Mouse (Mus musculus) frontal cortex, postnatal 36 days (tissue): ENCODE measurements around the gene Exoc3l2.
A peak's percentile ranks its signal among the peaks of the same experiment; 100 is the strongest.

Source experiments
- DNase-seq, 2 experiments: peaks; one replicate each; pipeline ENCODE4 v3.0.0; 2022; ENCODE audit warnings: low spot score in 2 of 2

Gene Exoc3l2

DNA sequence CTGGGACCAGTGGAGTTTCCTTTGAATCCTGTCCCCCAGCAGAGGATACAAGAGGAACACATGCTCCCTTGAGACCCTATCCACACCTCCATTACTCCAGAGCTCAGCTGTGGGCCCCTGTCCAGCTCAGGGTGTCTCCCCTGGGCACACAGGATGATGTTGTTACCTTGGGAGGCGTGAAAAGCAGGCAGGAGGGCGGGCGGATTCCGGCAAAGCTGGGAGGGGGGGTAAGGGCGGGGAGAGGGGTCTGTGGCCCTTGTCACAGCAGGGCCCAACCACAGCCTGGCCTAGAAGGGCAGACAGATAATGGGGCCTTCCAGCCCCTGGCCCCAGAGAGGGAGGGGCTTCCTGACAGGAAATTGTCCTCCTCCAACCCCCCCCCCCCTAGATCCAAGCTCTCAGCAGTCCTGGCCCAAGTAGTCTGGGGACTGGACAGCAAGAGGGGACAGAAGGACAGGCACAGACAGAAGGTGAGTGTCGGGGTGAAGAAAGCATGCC is at the start of gene Exoc3l2:
TSS of gene Exoc3l2 (plus strand) at position 448 of the 498 bp plus-strand sequence.
- DNase-seq, result no peak

DNA sequence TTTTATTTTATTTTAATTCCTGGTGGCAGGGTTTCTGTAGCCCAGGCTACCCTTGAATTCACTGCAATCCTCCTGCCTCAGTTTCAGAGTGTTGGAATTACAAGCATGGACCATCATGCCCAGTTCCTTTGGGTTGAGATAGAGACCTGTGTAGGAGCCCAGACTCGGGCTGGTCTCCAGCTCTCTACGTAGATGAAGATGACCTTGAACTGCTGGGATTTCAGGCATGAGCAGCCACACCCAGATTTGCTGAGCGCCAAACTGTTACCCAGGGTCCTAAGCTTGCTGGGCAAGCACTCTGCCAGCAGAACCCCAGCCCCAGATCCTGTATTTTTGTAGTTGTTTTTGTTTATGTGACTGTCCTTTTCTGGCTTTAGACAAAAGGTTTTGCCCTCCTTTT is 49.6 kb upstream of the Exoc3l2 start:
- DNase-seq, result no peak

DNA sequence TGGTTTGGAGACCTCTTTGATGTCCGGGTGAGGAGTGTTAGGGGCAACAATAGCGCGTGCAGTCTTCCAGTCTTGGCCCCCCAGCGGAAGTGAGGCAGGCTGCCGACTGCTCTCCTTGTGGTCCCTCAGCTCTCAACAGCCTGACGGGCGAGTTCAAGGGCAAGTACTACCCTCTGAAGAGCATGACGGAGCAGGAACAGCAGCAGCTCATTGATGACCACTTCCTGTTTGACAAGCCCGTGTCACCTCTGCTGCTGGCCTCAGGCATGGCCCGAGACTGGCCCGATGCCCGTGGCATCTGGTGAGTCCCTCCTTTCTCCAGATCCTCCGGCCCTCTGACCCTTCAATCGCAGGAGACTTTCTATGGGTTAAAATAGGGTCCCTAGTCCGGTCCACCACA is 46.5 kb upstream of the Exoc3l2 start:
- no peak for DNase-seq

DNA sequence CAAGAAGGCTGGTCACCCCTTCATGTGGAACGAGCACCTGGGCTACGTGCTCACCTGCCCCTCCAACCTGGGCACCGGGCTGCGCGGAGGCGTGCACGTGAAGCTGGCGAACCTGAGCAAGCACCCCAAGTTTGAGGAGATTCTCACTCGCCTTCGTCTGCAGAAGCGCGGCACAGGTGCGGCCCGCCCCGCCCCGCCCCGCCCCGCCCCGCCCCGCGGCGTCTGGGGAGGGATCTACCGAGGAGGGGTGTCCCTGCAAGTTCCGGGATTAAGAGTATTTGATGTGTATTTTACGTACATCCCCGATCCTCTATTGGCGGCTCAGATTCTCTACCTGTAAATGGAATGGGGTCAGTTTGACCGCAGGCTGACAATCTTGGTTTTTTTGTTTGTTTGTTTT is 43.0 kb upstream of the Exoc3l2 start:
- no peak for DNase-seq

DNA sequence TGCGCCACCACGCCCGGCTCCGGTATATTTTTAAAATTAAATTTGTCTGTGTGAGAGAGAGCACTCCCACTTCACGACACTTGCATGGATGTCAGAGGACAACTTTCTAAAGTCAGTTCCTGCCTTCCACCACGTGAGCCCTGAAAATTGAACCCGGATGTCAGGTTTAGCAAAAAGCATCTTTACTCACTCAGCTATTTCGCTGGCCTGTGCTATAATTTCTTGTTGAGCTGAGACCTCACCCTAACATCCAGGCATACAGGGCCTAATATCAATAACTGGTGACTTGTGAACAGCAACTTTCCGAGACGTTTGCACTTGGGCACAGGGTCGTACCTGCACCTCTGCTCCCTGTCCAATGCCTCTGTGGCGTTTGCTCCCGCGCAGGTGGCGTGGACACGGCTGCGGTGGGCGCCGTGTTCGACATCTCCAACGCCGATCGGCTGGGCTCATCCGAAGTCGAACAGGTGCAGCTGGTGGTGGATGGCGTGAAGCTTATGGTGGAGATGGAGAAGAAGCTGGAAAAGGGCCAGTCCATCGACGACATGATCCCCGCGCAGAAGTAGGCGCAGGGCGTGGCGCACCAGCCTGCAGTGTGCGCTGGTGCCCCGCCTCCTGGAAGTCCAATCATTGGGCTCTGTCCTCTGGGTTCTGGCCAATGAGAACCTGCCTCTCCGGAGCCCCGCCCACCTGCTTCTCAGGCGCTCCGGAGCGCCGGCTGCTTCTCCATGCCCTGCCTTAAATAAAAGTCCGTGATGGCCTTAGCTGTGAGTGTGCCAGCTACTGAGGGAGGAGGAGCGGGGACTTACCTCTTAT is 42.1 kb upstream of the Exoc3l2 start:
- peak; percentile 80 to 93 for DNase-seq

DNA sequence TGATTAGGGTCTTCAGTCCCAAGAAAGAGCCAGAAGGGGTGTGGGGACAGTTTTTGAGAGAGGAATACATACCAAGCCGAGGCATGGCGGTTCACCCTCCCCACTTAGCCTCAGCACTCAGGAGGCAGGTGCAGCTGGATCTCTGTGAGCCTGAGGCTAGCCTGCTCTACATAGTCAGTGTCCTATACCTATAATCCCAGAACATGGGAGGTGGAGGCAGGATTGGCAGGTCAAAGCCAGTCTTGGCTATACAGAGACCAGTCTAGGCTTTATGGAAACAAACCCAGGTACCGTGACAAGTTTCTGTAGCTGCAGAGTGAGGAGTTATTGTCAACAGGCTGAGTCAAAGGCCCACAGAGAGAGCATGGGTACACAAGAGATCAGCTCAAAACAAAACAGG is 40.0 kb upstream of the Exoc3l2 start:
- DNase-seq, result no peak

DNA sequence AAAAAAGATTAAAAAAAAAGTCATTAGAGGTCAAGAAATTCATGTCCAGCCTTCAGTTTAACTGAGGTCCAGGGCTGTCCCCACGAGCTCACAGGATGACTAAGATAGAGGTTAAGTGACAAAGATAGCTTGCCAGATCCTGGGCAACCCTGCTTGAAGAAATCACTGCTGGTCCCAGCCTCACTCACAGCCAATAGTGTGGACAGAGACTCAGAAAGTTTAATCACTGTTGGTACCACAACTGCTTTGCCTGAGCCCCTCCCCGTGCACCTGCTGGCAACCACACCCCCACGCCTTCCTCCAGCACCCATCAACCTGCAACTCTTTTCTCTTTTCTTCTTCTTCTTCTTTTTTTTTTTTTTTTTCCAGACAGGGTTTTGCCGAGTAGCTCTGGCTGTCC is 39.1 kb upstream of the Exoc3l2 start:
- DNase-seq, result no peak

DNA sequence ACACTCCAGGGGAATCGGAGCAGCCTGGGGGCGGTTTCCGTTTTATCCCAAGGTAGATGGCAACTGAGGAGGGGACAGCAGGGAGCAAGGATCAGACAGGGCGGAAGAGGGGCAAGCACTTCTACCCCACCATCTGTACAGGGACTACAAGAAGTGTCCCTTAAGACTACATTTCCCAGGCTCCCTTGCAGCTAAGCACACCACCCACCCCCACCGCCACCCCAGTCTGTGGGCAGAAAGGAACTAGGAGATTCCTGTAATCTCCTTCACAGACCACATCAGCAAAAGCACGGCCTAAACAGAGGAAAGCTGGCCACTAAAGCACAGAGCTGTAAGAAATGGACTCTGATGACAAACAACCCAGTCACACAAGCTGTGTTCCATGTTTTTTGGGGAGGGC is 36.8 kb upstream of the Exoc3l2 start:
- peak in 1 of 2 experiments; percentile 57 for DNase-seq

DNA sequence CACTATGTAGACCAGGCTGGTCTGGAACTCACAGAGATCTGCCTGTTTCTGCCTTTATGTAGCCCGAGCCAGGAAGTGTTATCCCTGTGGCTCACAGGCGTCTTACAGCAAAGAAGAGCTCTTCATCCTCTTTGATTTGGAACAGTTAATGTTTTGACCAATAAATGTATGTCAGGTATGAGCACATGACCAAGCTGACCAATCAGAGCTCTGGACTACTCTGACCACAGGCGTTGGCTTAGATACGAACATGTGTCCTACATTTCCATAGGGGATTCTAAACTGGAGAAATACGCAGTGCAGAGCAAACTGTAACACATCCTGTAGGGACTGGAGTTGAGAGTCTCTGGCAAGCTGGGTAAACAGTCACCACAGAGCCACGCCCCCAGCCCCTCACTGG is 36.2 kb upstream of the Exoc3l2 start:
- peak in 1 of 2 experiments; percentile 49 for DNase-seq

DNA sequence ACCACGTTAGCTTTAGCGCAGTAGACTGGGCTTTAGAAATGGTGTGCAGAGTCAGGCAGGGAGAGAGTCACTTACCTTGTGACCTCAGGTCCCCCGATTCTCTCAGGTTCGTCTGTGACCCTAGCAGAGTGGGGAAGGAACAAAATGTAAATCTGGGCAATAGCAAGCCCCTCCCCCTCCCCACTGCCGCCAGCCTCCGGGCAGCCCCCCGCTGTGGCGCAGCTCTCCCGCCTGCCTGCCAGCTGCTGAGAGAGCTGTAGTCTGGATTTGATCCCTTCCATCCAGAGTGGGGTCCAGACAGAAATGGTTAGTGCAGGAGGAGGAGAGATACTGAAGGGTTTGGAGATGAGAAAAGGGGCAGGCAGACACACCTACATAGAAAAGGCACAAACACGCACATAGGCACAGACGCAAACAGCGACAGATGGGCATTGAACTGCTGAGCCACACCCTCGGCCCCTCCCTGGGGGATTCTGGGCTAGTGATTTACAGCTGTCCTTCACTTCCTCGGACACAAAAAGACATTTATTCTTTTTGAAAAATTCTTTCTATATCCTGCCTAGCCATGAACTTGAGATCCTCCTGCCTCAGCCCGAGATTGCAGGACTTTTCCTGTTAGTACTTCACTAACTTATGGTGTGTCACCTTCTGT is 35.0 kb upstream of the Exoc3l2 start:
- DNase-seq, result no peak

DNA sequence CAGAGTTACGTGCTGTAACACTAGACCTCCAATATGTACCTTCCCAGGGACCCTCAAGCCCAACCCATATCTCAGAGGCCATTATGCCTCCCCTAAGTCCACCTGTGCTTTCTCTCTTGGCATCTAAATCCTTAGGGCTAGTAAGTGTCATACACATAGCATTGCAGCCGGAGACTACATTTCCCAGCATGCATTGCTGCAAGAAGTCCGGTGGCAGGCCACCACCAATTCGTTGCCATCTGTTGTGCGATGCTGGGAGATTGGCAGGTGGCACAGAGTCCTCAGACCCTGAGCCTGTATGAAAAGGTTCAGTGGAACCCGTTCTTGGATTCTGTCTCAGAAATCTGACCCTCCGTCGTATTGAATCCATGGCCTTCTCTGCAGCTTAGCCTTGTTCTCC is 33.4 kb upstream of the Exoc3l2 start:
- no peak for DNase-seq

DNA sequence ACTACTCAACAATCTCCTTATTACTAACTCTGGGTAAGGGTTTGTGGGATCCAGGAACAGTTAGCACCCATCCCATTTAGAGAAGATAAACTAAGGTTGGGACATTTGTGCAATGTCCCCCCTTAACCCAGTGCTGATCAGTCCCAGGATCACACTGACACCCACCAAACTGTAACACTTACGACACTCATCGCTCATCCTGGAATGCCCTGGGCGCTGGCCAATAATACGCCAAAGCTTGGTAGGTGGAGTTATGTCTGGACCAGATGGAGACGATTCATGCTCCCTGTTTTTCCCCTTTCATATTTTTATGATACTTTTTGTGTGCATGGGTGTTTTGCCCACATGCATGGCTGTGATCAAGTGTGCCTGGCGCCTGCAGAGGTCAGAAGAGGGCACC is 32.7 kb upstream of the Exoc3l2 start:
- no peak for DNase-seq

DNA sequence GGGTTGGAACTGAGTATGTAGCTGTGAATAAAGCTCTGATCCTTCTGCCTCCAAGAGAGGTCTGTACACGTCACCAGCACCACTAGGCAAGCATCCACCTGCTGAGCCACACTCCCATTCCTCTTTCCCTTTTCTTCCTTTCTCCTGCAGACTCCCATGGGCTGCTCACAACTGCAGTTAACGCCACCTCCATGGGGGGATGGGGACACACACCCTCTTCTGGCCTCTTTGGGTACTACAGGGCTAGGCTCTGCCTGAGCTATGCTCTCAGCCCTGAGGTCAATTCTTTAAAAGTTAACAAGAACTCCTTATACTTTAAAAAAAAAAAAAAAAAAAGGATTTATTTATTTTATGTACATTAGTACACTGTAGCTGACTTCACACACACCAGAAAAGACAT is 30.7 kb upstream of the Exoc3l2 start:
- DNase-seq, result no peak

DNA sequence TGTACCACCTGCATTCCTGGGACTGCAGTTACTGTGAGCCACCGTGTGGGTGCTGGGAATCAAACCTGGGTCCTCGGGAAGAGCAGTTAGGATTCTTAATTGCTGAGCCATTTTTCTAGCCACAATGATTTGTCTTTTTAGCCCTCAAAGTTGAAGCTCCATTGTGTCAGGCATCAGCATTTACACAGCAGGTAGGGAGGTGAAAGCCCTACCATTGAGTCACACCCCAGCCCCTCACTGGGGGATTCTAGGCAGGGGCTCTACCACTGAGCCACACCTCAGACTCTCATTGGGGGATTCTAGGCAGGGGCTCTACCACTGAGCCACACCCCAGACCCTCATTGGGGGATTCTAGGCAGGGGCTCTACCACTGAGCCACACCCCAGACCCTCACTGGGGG is 26.9 kb upstream of the Exoc3l2 start:
- DNase-seq, result no peak

DNA sequence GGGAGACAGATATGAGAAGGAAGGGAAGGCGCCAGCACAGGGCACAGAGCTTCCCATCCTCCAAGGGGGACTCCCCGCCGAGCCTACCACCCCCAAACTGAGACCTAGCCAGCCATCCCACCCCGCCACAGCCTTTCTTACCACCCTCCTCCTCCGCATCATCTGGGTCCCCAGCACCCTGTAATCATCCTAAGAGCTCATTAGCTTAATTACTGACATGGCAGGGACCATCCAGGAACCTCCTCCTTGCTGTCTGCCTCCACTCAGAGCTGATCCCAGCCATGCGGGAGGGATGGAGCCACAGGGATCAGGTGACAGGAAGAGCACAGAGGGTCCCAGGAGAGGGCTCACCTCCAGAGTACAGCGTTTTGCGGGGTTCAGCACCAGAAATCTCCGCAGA is 26.1 kb upstream of the Exoc3l2 start:
- no peak for DNase-seq

DNA sequence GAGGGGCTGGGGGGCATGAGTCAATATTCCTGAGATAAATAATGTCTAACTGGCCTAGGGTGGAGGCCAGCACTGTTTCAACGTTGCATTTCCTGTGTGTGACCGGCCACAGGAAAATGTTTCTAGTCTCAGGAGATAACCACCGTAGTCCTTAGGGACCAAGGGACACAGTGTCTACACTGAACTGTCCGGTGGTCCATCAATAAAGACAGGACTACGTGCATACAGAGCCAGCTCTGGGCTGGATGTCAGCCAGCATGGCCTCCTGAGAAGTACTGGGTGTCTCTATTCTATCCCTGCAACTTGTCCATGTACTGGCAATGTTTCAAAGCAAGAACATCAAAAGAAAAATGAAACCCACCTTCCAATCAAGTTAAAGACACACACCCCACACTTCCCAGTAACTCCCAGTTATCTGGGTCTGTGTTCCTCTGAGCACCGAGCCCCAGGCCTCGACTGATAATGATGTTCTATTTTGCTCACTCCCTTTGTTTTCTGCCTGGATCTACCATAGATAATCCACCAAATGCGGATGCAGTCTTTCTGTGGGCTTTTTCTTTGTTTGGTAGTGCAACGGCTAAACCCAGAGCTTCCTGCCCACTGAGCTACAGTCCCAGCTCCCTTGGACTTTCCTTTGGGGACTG is 21.6 kb upstream of the Exoc3l2 start:
- no peak for DNase-seq

DNA sequence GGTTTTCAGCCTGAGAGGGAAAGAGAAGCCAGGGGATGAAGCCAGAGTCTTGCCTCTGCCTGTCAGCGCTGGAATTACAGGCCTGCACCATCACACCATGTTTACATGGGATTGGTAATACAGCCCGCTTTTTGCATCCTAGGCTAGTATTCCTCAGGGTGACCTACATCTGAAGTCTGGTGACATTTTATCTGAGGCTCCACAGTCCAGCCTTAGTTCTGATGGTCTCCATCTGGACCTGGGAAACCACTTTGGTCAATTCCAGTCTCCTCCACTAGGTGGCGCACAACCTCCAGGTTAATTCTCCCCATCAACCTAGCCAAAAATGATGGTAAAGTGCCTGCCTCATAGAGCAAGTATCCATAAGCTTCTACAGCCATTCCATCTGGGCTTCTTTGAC is 19.8 kb upstream of the Exoc3l2 start:
- peak; percentile 82 to 87 for DNase-seq

DNA sequence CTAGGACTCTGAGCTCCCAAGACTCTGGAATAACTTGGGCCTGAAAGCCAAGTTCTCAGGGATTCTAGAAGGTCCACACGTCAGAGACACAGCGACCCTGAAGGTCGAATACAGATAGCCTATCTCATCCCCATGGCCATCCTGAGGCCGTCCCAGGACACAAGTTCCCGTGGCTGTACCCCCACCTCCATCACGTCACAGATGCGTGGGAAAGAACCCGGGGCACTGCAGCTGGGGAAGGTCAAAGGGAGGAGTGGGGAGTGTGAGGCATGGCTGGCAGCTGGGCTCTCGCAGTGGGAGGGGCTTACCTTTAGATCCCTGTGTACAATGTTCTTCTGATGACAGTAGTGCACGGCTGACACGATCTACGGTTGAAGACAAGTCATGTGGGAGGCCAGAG is 18.3 kb upstream of the Exoc3l2 start:
- no peak for DNase-seq

DNA sequence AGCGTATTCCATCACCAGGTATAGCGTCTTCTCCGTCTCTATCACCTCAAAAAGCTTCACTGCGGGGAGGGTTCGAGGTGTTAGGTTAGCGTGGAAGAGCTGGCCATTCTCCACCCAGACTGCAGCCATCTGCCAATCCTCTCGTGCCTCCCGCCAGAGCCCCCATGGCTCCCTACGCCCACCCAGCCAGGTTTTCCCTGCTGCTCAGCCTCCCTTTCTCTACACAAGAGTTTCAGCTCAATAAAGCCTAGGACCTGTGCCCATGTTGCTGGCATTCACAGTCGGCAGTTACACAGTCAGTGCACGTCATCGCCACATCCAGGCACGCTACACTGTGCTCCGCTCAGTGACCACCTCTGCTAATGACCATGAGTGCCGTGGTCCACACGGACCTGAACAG is 15.4 kb upstream of the Exoc3l2 start:
- DNase-seq, result peak in 1 of 2 experiments; percentile 32

DNA sequence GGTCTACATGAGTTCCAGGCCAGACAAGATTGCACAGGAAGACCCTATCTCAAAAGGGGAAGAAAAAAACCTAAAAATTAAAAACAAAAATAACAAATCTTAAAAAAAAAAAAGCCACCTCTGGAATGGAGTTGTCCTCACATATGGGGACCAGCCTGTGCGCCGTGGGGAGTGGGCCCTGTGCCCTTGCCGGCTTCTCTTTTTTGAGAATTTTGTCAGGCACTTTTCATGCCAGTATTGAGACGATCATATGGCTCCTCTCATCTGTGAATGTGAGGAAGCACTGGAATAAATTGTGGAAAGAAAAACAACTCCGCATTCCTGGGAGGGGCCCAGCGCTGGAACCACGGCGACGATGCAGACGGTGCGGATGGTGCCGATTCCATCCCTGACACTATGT is 14.0 kb upstream of the Exoc3l2 start:
- DNase-seq, result no peak

DNA sequence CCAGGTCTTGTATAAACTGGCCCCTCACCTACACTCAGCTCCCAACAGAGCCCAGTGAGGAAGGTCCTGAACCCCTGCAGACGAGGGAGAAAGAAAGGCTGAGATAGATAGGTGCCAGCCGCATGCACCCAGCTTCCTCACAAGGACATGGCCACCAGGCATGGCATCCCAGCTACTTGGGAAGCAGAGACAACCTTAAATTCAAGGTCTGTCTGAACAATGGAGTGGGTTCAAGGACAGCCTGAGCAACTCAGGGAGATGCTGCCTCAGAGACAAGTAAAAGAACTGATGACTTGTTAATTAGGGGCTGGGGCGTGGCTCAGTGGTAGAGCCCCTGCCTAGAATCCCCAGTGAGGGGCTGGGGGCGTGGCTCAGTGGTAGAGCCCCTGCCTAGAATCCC is 7.9 kb upstream of the Exoc3l2 start:
- no peak for DNase-seq

DNA sequence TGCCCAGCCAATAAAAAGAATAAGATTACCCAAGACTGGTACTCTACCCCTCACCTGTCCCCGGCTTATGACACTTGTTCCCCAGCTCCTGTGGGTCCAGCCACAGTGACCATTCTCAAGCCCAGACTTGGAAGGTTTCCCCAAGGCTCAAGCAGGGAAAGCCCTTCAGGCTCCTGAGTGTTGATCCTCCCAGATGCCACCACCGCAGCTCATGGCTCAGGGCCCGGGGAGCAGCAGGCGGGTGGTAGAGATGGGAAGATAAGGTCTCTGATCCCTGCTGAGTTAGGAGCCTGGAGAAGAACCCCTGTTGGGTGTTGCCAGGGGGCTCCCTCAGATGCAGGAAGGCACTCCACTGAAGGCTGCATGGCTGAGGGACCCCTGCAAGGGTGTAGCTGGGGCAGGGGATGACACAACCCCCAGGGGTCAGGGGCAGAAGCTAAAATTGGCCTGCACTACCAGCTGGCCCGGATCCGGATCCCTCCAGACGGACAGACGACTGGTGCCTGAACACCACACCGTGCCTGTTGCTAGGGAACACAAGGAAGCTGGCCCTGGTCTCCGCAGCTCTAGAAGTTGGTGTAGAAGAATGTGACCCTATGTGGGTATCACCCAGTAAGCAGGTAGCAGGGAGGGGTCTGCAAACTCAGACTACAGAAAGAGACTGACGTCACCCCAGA is 7.2 kb upstream of the Exoc3l2 start:
- no peak for DNase-seq
